Mouse (Mus musculus) lung, postnatal 36 days (tissue): Measurements from ENCODE around the gene Tmem260.
A peak's percentile ranks its signal among the peaks of the same experiment; 100 is the strongest.
"Not testable (repeated sequence)": the region's sequence is repeated elsewhere in the genome, so short reads cannot be mapped to it uniquely, and the experiment has no call there.

Experiments
- DNase-seq: peaks from one replicate; pipeline ENCODE4 v3.0.0; 2022; ENCODE audit warnings: mixed read lengths

Gene Tmem260

GRCm38 (mm10) chr14:48445984-48446683, at the start of gene Tmem260:
Gene Tmem260 (plus strand): TSS chr14:48446124.
- peak; percentile 95 for DNase-seq

GRCm38 (mm10) chr14:48406086-48406485, 39.8 kb upstream of the Tmem260 start:
- DNase-seq: no peak

- peak; percentile 34 for DNase-seq
Measured at GRCm38 (mm10) chr14:48417064-48417463, 28.9 kb upstream of the Tmem260 start.

- DNase-seq: no peak
Measured at GRCm38 (mm10) chr14:48418264-48418663, 27.7 kb upstream of the Tmem260 start.

- DNase-seq: no peak
Measured at GRCm38 (mm10) chr14:48418672-48419071, 27.3 kb upstream of the Tmem260 start.

GRCm38 (mm10) chr14:48421476-48421875, 24.4 kb upstream of the Tmem260 start:
- DNase-seq: no peak

- DNase-seq: peak; percentile 12
Measured at GRCm38 (mm10) chr14:48421996-48422395, 23.9 kb upstream of the Tmem260 start.

- no peak for DNase-seq
Measured at GRCm38 (mm10) chr14:48422436-48422835, 23.5 kb upstream of the Tmem260 start.

GRCm38 (mm10) chr14:48422901-48423300, 23.0 kb upstream of the Tmem260 start:
- no peak for DNase-seq

- DNase-seq: no peak
Measured at GRCm38 (mm10) chr14:48431978-48432377, 13.9 kb upstream of the Tmem260 start.

GRCm38 (mm10) chr14:48443796-48444195, 2.1 kb upstream of the Tmem260 start:
- DNase-seq: no peak

- no peak for DNase-seq
Measured at GRCm38 (mm10) chr14:48451966-48452407, 6.1 kb downstream of the Tmem260 start.

- DNase-seq: no peak
Measured at GRCm38 (mm10) chr14:48453411-48453810, 7.5 kb downstream of the Tmem260 start.

GRCm38 (mm10) chr14:48456305-48457092, 10.6 kb downstream of the Tmem260 start:
- DNase-seq: no peak

GRCm38 (mm10) chr14:48457288-48457938, 11.5 kb downstream of the Tmem260 start:
- DNase-seq: no peak

- peak; percentile 16 for DNase-seq
Measured at GRCm38 (mm10) chr14:48458901-48459300, 13.0 kb downstream of the Tmem260 start.

GRCm38 (mm10) chr14:48468339-48468738, 22.4 kb downstream of the Tmem260 start:
- no peak for DNase-seq

- no peak for DNase-seq
Measured at GRCm38 (mm10) chr14:48470742-48471487, 25.0 kb downstream of the Tmem260 start.

GRCm38 (mm10) chr14:48472179-48472578, 26.3 kb downstream of the Tmem260 start:
- no peak for DNase-seq

GRCm38 (mm10) chr14:48475370-48475769, 29.4 kb downstream of the Tmem260 start:
- DNase-seq: no peak

GRCm38 (mm10) chr14:48475834-48476233, 29.9 kb downstream of the Tmem260 start:
- DNase-seq: not testable (repeated sequence)

GRCm38 (mm10) chr14:48476278-48476677, 30.4 kb downstream of the Tmem260 start:
- DNase-seq: no peak

- no peak for DNase-seq
Measured at GRCm38 (mm10) chr14:48481591-48481990, 35.7 kb downstream of the Tmem260 start.
